Mouse (Mus musculus): ENCODE data around the gene Vmn1r234. TPM values are rescaled to one million over a fixed set of nuclear protein-coding genes. Genes with fewer than 3 reads are reported as not detected.

Vmn1r234 gene
- polyA plus RNA-seq (2014; fragmentation: Illumina TruSeq; extraction: RNeasy Lipid Tissue Mini Kit (QIAGEN cat#74804); ENCODE audit: insufficient read depth, low read depth, low replicate concordance) = not detected

DNA sequence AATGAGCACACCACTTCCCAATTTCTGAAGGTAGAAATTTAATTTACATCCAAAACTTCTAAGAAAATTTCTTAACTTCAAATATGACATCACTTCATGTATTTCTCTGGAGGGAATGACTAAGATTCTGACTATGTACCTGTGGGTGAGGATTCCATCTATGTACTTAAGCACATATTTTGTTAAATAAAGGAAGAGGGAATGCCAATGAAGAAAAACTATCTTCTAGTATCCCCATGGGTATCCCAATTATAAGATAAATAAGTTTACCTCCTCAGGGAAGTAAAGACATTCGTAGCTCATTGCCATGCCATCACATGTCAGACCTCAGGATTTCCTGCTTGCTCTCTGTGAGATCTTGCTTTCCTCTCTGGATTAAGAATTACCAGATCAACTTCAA is at the start of gene Vmn1r234:
Vmn1r234 (plus strand) TSS at position 301 of the 400 bp plus-strand sequence.

DNA sequence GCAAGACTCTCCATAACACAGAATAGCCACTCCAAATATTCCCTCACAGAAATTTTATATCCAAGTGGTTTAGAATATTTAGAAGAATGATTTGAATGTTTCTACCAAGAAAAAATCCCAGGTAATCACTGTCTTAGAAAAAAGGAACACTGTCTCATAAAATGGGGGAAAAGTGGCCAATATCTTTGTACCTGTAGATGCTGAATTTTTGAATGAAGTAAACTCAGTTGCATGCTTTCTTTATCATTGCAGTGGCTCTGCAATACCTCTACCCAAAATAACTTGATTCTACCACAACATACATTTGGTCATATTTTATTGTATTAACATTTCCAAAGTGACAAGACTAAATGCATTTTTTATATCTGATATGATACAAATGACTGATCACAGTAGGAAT is 30.2 kb downstream of the Vmn1r234 start, which contains the start of gene Vmn1r235:
Vmn1r235 (plus strand) TSS at position 301 of the 400 bp plus-strand sequence.

DNA sequence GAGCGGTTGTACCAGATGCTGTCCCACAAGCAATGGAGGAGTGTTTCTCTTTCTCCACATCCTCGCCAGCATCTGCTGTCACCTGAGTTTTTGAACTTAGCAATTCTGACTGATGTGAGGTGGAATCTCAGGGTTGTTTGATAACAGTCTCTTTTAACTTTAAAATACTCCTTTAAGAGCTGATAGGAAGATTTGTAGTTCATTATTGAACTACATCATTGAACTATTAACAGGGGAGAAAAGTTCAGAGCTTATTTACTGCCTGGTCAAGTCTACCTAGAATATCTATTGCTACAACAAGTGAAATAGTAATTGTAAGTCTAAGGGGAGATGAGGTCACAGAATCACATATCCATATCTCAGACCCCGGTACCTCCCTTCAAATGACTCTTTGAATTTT is 56.8 kb downstream of the Vmn1r234 start, which contains the start of gene Vmn1r236:
Vmn1r236 (plus strand) TSS at position 301 of the 400 bp plus-strand sequence.

Other genes starting within 250 kb of the Vmn1r234 start
- gene Vmn1r233, start 229.6 kb upstream of the Vmn1r234 start, polyA plus RNA-seq (2014; fragmentation: Illumina TruSeq; extraction: RNeasy Lipid Tissue Mini Kit (QIAGEN cat#74804); ENCODE audit: insufficient read depth, low read depth, low replicate concordance) = not detected
- 6.9 TPM for gene Zfp160, start 217.2 kb upstream of the Vmn1r234 start, polyA plus RNA-seq (2014; fragmentation: Illumina TruSeq; extraction: RNeasy Lipid Tissue Mini Kit (QIAGEN cat#74804); ENCODE audit: insufficient read depth, low read depth, low replicate concordance)
- not detected for gene Vmn1r235, start 30.3 kb downstream of the Vmn1r234 start, polyA plus RNA-seq (2014; fragmentation: Illumina TruSeq; extraction: RNeasy Lipid Tissue Mini Kit (QIAGEN cat#74804); ENCODE audit: insufficient read depth, low read depth, low replicate concordance)
- not detected for gene Vmn1r236, start 56.9 kb downstream of the Vmn1r234 start, polyA plus RNA-seq (2014; fragmentation: Illumina TruSeq; extraction: RNeasy Lipid Tissue Mini Kit (QIAGEN cat#74804); ENCODE audit: insufficient read depth, low read depth, low replicate concordance)
- not detected for gene Vmn1r237, start 85.8 kb downstream of the Vmn1r234 start, polyA plus RNA-seq (2014; fragmentation: Illumina TruSeq; extraction: RNeasy Lipid Tissue Mini Kit (QIAGEN cat#74804); ENCODE audit: insufficient read depth, low read depth, low replicate concordance)
- 1.9 TPM for gene Zfp677, start 157.7 kb downstream of the Vmn1r234 start, polyA plus RNA-seq (2014; fragmentation: Illumina TruSeq; extraction: RNeasy Lipid Tissue Mini Kit (QIAGEN cat#74804); ENCODE audit: insufficient read depth, low read depth, low replicate concordance)
- 3.6 TPM for gene Zfp54, start 197.1 kb downstream of the Vmn1r234 start, polyA plus RNA-seq (2014; fragmentation: Illumina TruSeq; extraction: RNeasy Lipid Tissue Mini Kit (QIAGEN cat#74804); ENCODE audit: insufficient read depth, low read depth, low replicate concordance)
- gene Zfp51, start 224.3 kb downstream of the Vmn1r234 start, polyA plus RNA-seq (2014; fragmentation: Illumina TruSeq; extraction: RNeasy Lipid Tissue Mini Kit (QIAGEN cat#74804); ENCODE audit: insufficient read depth, low read depth, low replicate concordance) = 5.5 TPM

Data from lung, adult 10 weeks (tissue).